Mouse (Mus musculus): Measurements from ENCODE around the gene Klhdc8a.

DNA sequence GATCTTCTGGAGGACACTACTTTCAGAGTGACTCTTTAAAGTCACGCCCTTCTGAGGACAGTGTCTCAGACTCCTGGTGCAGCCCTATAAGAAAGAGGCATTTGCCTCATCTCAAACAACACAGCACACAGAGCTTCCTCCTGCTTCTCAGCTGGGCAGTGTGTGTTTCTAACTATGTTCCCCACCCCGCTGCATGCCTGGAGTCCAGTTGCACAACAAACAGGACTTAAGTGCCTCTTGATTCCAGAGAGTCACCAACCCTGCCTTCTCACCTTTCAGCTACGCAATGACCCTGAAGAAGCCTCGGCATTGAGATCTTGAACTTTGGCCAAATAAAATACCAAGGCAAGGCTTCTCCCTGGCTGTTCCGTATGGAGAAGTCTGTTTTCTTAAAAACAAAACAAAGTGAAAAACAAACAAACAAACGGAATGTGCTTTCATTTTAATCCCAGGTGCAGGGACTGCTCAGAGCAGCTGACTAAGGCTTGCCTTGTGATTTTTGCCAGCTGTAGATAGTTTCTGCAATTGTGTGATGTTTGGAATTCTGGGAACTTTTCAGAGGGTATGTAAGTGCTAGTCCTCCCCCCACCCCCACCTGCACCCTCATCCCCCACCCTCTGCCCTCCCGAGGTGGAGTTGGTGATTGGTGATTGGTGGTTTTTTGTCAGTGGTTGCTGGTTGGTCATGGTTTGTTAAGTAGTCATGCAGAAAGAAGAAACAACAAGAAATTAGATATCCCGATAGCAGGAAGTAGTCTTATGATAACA, 31.5 kb upstream of the Klhdc8a start:
- no peak for TF ChIP-seq CTCF (conservative IDR thresholded peaks at IDR 0.05; ENCODE audit: low read length)
- no peak for TF ChIP-seq NANOG (IDR thresholded peaks at IDR 0.05; ENCODE audit: borderline replicate concordance, low read length)
- no peak for TF ChIP-seq POU5F1 (IDR thresholded peaks at IDR 0.05; ENCODE audit: borderline replicate concordance, low read length)
